Mouse (Mus musculus) CD4-positive naive resting alpha-beta T cell, adult 76 days (primary cell): ENCODE measurements around the gene Syt17. TPM values are rescaled to one million over a fixed set of nuclear protein-coding genes. Genes with fewer than 3 reads are reported as not detected.

Source experiments
- total RNA-seq: library from RNA; stranded (reverse); gene quantifications from one replicate; pipeline ENCODE4 v1.2.4, GENCODE M21; 2023

Gene Syt17
- total RNA-seq: not detected

DNA sequence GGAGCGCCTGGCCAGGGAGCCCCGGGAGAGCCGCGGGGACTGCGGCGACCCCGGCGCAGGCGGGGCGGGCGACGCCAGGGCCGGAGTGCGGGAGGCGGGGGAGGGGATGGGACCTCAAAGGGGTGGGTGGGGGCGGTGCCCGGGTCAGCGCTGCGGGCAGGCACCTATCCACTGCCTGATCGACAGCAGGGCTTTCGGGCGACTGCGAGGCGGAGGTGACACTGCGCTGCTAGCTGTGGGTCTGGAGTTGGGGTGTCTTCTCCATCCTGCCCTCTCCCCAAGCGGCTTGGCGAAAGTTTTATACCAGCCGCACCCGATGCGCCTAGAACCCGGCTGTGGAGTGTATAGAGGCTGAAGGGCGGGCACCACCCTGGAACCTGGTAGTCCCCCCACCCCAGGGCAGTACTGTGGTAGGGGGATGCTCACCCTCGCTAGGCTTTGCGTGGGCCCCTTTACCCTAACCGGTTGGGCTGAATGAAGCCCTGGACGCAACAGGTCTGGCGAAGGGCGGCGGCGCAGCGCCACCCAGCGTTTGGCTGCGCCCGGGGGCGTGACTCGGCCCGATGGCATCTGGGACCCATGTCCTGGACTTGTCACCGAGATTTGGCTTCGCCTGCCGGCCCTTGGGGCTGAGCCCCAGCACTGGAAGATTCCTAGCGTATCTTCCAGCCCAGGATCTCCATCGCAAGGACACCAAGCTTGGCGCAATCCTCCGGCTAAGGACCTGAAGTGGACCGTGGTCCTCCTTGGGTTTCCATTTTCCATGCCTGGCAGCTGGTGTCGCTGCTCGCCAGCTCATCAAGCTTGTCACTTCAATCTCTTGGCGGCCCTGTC is at the start of gene Syt17:
TSS of gene Syt17 (minus strand) at position 89 of the 834 bp plus-strand sequence.

GRCm38 (mm10) chr7:118491431-118492147 is 43.6 kb upstream of the Syt17 start, which contains the start of gene Itpripl2:
Gene Itpripl2, minus strand, starts transcription at chr7:118491975.

Other genes starting within 250 kb of the Syt17 start
- 244 TPM for gene Smg1, start 204.6 kb downstream of the Syt17 start, total RNA-seq
- gene Itpripl2, start 43.8 kb upstream of the Syt17 start, total RNA-seq: 1.5 TPM
- 6.9 TPM for gene Coq7, start 85.1 kb upstream of the Syt17 start, total RNA-seq
- 0.70 TPM for gene Tmc7, start 136.5 kb upstream of the Syt17 start, total RNA-seq
- not detected for gene Tmc5, start 149.1 kb upstream of the Syt17 start, total RNA-seq